Mouse (Mus musculus) midbrain, embryonic 11.5 days (tissue): ENCODE measurements around the gene Doc2g. TPM values are rescaled to one million over a fixed set of nuclear protein-coding genes. Genes with fewer than 3 reads are reported as not detected.
A peak's percentile ranks its signal among the peaks of the same experiment; 100 is the strongest.
"Not testable (repeated sequence)": the region's sequence is repeated elsewhere in the genome, so short reads cannot be mapped to it uniquely, and the experiment has no call there.

Source experiments
- ATAC-seq: fragments of 200-750 bp; cut with Nextera tagmentation; 2 replicates; pipeline ENCODE4 v1.8.0; 2017; ENCODE audit warnings: moderate TSS enrichment, moderate library complexity; ENCODE audit not compliant: low FRiP score
- DNase-seq: peaks from one replicate; pipeline ENCODE4 v3.0.0; 2015; ENCODE audit warnings: low spot score; ENCODE audit errors: missing footprints
- H3K27ac ChIP-seq: fragments of 300-500 bp; sonication (generic); 2 replicates; pipeline ENCODE4 v1.5.1; 2014; ENCODE audit warnings: low read depth, low read length
- H3K27me3 ChIP-seq: fragments of 300-500 bp; sonication (generic); 2 replicates; pipeline ENCODE4 v1.6.1; 2014; ENCODE audit warnings: mild to moderate bottlenecking, low read length, moderate library complexity, mixed read lengths; ENCODE audit not compliant: control insufficient read depth, insufficient read depth
- H3K36me3 ChIP-seq: fragments of 300-500 bp; sonication (generic); 2 replicates; pipeline ENCODE4 v1.6.1; 2014; ENCODE audit warnings: mild to moderate bottlenecking, low read length, moderate library complexity, mixed read lengths; ENCODE audit not compliant: control insufficient read depth, insufficient read depth
- H3K4me1 ChIP-seq: fragments of 300-500 bp; sonication (generic); 2 replicates; pipeline ENCODE4 v1.6.1; 2014; ENCODE audit warnings: low read length; ENCODE audit not compliant: control insufficient read depth, insufficient read depth
- H3K4me2 ChIP-seq: fragments of 300-500 bp; sonication (generic); 2 replicates; pipeline ENCODE4 v1.6.1; 2014; ENCODE audit warnings: mild to moderate bottlenecking, moderate library complexity
- H3K4me3 ChIP-seq: fragments of 300-500 bp; sonication (generic); 2 replicates; pipeline ENCODE4 v1.5.1; 2014; ENCODE audit warnings: low read depth, low read length
- H3K9ac ChIP-seq: fragments of 300-500 bp; sonication (generic); 2 replicates; pipeline ENCODE4 v1.6.1; 2014; ENCODE audit warnings: low read length
- H3K9me3 ChIP-seq: fragments of 300-500 bp; sonication (generic); 2 replicates; pipeline ENCODE4 v1.6.1; 2016; ENCODE audit warnings: low read length; ENCODE audit not compliant: control insufficient read depth
- WGBS: fragments of 180-500 bp; shearing (Covaris S2); extraction: QIAGEN DNeasy Blood & Tissue Kit; methylation state at CpG from one replicate; pipeline ENCODE4 v1.1.7; 2014; 5-methylcytosine and 5-hydroxymethylcytosine counted together
- polyA plus RNA-seq: library from polyadenylated mRNA; unstranded; fragments of >200 nt; fragmentation: Nextera tagmentation; extraction: Ambion mirVana; gene quantifications from 2 replicates; pipeline ENCODE4 v1.2.1, GENCODE M21; 2014

The Doc2g gene
- polyA plus RNA-seq, 1 experiment from 2014 or later = 1.5 TPM

GRCm38 (mm10) chr19:4036327-4037045 lies 33.4 kb downstream of the Doc2g start:
- WGBS = 77% methylated on average over 12 of the region's 12 CpGs
- no peak overlapping the region for H3K4me2 ChIP-seq
- no peak for ATAC-seq

GRCm38 (mm10) chr19:4037154-4037787 lies 34.2 kb downstream of the Doc2g start:
- H3K27ac ChIP-seq, H3K9me3 ChIP-seq, H3K4me1 ChIP-seq, H3K36me3 ChIP-seq, H3K27me3 ChIP-seq, DNase-seq: not testable (repeated sequence)
- 26% methylated on average over 7 of the region's 8 CpGs for WGBS
- peak overlapping the region; percentile 59 for H3K4me3 ChIP-seq
- peak overlapping the region; percentile 75 for H3K4me2 ChIP-seq
- peak overlapping the region; percentile 80 for H3K9ac ChIP-seq
- peak; percentile 65; the same call in 1 of the 2 replicates for ATAC-seq

More at GRCm38 (mm10) chr19:4036327-4037045, 33.4 kb downstream of the Doc2g start:
- Histone ChIP-seq H3K27me3 (no peaks in the 10 kb centered on the region), H3K9me3 (no peaks in the 10 kb centered on the region), H3K4me3 (no peak overlapping the region), H3K4me1 (peaks cover 9% of the 10 kb centered on the region; the same call in 1 of the 2 replicates), H3K9ac (no peak overlapping the region), H3K36me3 (no peaks in the 10 kb centered on the region), H3K27ac (no peak overlapping the region)
- peak; percentile 73 for DNase-seq

GRCm38 (mm10) chr19:4037788-4038232 lies 34.7 kb downstream of the Doc2g start, which contains the start of gene Gstp1:
Gstp1 (minus strand) TSS chr19:4037985.
- Histone ChIP-seq H3K9me3 (no peaks in the 10 kb centered on the region), H3K27ac (no peak within 1 kb of the TSS), H3K27me3 (no peaks in the 10 kb centered on the region), H3K9ac (peak within 1 kb of the TSS; percentile 80), H3K4me2 (peak within 1 kb of the TSS; percentile 75), H3K4me1 (peaks cover 9% of the 10 kb centered on the region; the same call in 1 of the 2 replicates), H3K4me3 (peak within 1 kb of the TSS; percentile 59), H3K36me3 (no peaks in the 10 kb centered on the region)
- peak; percentile 87 for ATAC-seq
- WGBS = under 1% methylated on average over 26 of the region's 26 CpGs
- DNase-seq = peak; percentile 96

DNA sequence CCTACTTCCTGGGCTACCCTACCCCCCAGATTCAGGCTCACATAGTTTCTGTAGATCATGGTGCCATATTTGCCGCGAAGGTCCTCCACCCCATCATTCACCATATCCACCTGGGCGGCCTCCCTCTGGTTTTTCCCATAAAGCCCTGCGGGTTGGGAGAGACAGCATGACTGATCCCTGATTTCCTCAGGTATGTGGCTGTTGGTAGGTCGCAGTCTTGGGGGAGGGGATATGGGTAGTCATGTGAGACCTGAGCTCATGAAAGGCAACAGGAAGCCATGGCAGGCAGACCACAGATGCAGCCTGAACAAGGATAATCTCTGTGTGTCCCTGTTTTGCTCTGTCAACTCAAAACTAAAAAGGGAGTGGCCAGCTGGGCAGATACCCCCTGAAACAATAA lies 37.8 kb downstream of the Doc2g start:
- not testable (repeated sequence) for H3K9ac ChIP-seq, H3K36me3 ChIP-seq, H3K27ac ChIP-seq, H3K4me3 ChIP-seq, H3K4me1 ChIP-seq, ATAC-seq, H3K27me3 ChIP-seq, H3K9me3 ChIP-seq, H3K4me2 ChIP-seq
- 85% methylated on average over 5 of the region's 5 CpGs for WGBS
- peak; percentile 78 for DNase-seq

DNA sequence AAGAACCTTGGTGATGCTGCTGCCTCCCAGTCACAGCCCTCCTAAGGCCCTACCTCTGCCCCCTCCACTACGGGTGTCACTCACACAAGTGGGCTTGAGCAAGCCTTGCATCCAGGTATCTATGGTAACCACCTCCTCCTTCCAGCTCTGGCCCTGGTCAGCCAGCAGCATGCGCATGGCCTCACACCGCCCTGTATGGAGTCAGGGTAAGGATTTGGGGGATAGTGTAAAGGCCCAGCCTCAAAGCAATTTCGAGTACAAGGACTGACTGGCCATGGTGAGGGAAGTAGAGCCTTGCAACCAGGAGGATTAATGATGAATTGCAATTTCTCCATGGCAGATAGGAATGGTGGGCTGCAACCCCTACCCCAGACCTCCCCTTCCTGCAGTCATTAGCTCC lies 38.4 kb downstream of the Doc2g start:
- not testable (repeated sequence) for H3K9ac ChIP-seq, H3K27me3 ChIP-seq, H3K4me3 ChIP-seq, H3K4me2 ChIP-seq, H3K27ac ChIP-seq, H3K36me3 ChIP-seq, H3K4me1 ChIP-seq, ATAC-seq, DNase-seq, H3K9me3 ChIP-seq
- 80% methylated on average over 3 of the region's 4 CpGs for WGBS

DNA sequence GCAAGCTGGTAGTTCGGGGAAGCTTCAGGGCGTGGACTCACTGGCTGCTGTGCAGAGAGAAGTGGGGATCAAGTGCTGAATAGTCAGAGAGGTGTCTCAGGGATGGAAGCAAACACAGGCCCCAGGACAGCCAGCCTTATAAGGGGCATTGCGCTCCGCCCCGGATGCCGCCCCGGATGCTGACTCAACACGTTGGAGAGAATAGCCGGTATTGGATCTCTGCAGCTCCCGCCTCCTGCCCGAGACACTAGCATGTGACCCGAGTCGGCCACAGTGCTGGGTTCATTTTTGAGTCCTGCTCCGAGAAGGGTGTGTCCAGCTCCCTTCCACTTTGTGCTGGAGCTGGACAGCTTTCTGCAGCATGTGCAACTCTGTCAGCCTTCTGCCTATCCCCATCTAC lies 39.0 kb downstream of the Doc2g start:
- Histone ChIP-seq H3K36me3 (no peaks in the 10 kb centered on the region), H3K4me3 (no peak overlapping the region), H3K4me2 (no peak overlapping the region), H3K9me3 (no peaks in the 10 kb centered on the region), H3K27me3 (no peaks in the 10 kb centered on the region), H3K4me1 (0 out of 2 replicates have a peak, but pooled peaks cover 4% of the 10 kb centered on the region), H3K27ac (no peak overlapping the region), H3K9ac (no peak overlapping the region)
- WGBS = 82% methylated on average over 14 of the region's 14 CpGs
- DNase-seq = peak; percentile 74
- no peak for ATAC-seq

GRCm38 (mm10) chr19:4044109-4044508 lies 41.0 kb downstream of the Doc2g start:
- not testable (repeated sequence) for H3K9me3 ChIP-seq, H3K4me3 ChIP-seq, H3K4me2 ChIP-seq, ATAC-seq, H3K36me3 ChIP-seq, H3K27ac ChIP-seq, H3K27me3 ChIP-seq, H3K9ac ChIP-seq, H3K4me1 ChIP-seq
- WGBS = 89% methylated on average over 5 of the region's 5 CpGs
- peak; percentile 77 for DNase-seq

- peak; percentile 85 for DNase-seq
- Histone ChIP-seq H3K36me3 (no peaks in the 10 kb centered on the region), H3K27me3 (no peaks in the 10 kb centered on the region), H3K9me3 (no peaks in the 10 kb centered on the region), H3K4me2 (peak within 1 kb of the TSS; percentile 15; the same call in 1 of the 2 replicates), H3K4me1 (no peaks in the 10 kb centered on the region), H3K9ac (no peak within 1 kb of the TSS), H3K27ac (no peak within 1 kb of the TSS), H3K4me3 (no peak within 1 kb of the TSS)
- no peak for ATAC-seq
- WGBS = 65% methylated on average over 16 of the region's 16 CpGs
Observed at GRCm38 (mm10) chr19:4045966-4046865, 43.1 kb downstream of the Doc2g start, which contains the start of gene Gstp2. Gstp2 (minus strand) TSS chr19:4046023.
